Mouse (Mus musculus) stomach, postnatal 0 days (tissue): Measurements from ENCODE around the gene Olr1. TPM values are rescaled to one million over a fixed set of nuclear protein-coding genes. Genes with fewer than 3 reads are reported as not detected.

ENCODE experiments used
- ATAC-seq: fragments of 200-750 bp; cut with Nextera tagmentation; 2 replicates; pipeline ENCODE4 v1.8.0; 2017; ENCODE audit not compliant: low FRiP score, low TSS enrichment
- DNase-seq: peaks from one replicate; pipeline ENCODE4 v3.0.0-alpha.2; 2016; ENCODE audit warnings: low spot score
- H3K27ac ChIP-seq: fragments of 300-500 bp; sonication (generic); replicated peaks from 2 replicates; pipeline ENCODE4 v1.5.1; 2014; ENCODE audit warnings: mild to moderate bottlenecking, control low read depth
- H3K27me3 ChIP-seq: fragments of 300-500 bp; sonication (generic); 2 replicates; pipeline ENCODE4 v1.6.1; 2014; ENCODE audit warnings: low read length; ENCODE audit not compliant: control insufficient read depth, insufficient read depth
- H3K36me3 ChIP-seq: fragments of 300-500 bp; sonication (generic); 2 replicates; pipeline ENCODE4 v1.6.1; 2014; ENCODE audit warnings: low read length, mixed read lengths; ENCODE audit not compliant: control insufficient read depth, insufficient read depth
- H3K4me1 ChIP-seq: fragments of 300-500 bp; sonication (generic); replicated peaks from 2 replicates; pipeline ENCODE4 v1.6.1; 2014; ENCODE audit warnings: antibody characterized with exemption; ENCODE audit not compliant: control insufficient read depth, insufficient read depth
- H3K4me2 ChIP-seq: fragments of 300-500 bp; sonication (generic); replicated peaks from 2 replicates; pipeline ENCODE4 v1.6.1; 2014; ENCODE audit warnings: low read depth, mild to moderate bottlenecking, control low read depth, moderate library complexity
- H3K4me3 ChIP-seq: fragments of 300-500 bp; sonication (generic); 2 replicates; pipeline ENCODE4 v1.5.1; 2014; ENCODE audit warnings: low read depth, low read length, control low read depth
- H3K9ac ChIP-seq: fragments of 300-500 bp; sonication (generic); 2 replicates; pipeline ENCODE4 v1.6.1; 2014; ENCODE audit warnings: mild to moderate bottlenecking, low read length, control low read depth, mixed read lengths
- H3K9me3 ChIP-seq: fragments of 300-500 bp; sonication (generic); 2 replicates; pipeline ENCODE4 v1.6.1; 2016; ENCODE audit warnings: low read length; ENCODE audit not compliant: control insufficient read depth
- CTCF ChIP-seq: IDR thresholded peaks from 2 replicates; pipeline ENCODE4 v1.5.1; 2016; ENCODE audit warnings: antibody characterized with exemption, low read depth, mild to moderate bottlenecking, moderate library complexity
- EP300 ChIP-seq: optimal IDR thresholded peaks from 2 replicates; pipeline ENCODE3; 2016; ENCODE audit warnings: antibody characterized with exemption
- WGBS: fragments of 180-500 bp; shearing (Covaris S2); extraction: QIAGEN DNeasy Blood & Tissue Kit; methylation state at CpG from one replicate; pipeline ENCODE4 v1.1.7; 2014; 5-methylcytosine and 5-hydroxymethylcytosine counted together
- polyA plus RNA-seq: library from polyadenylated mRNA; unstranded; fragments of >200 nt; fragmentation: Nextera tagmentation; extraction: Ambion mirVana; gene quantifications from 2 replicates; pipeline ENCODE4 v1.2.1, GENCODE M21; 2015

Gene Olr1
- polyA plus RNA-seq, 1 experiment from 2014 or later: 0.22 TPM

GRCm38 (mm10) chr6:129449743-129450142 lies 57.2 kb downstream of the Olr1 start:
- DNase-seq (no peak), ATAC-seq (no peak)
- Histone ChIP-seq H3K4me3 (no peak overlapping the region), H3K36me3 (no peaks in the 10 kb centered on the region), H3K9ac (no peak overlapping the region), H3K9me3 (no peaks in the 10 kb centered on the region), H3K4me2 (no peak overlapping the region), H3K27ac (no peak overlapping the region), H3K27me3 (no peaks in the 10 kb centered on the region), H3K4me1 (no peaks in the 10 kb centered on the region)
- TF ChIP-seq CTCF (no peak), EP300 (no peak)
- WGBS: 69% methylated on average over 6 of the region's 6 CpGs

- Histone ChIP-seq H3K9me3 (no peaks in the 10 kb centered on the region), H3K4me1 (no peaks in the 10 kb centered on the region), H3K4me3 (no peak overlapping the region), H3K4me2 (no peak overlapping the region), H3K27me3 (no peaks in the 10 kb centered on the region), H3K36me3 (no peaks in the 10 kb centered on the region), H3K27ac (no peak overlapping the region), H3K9ac (no peak overlapping the region)
- DNase-seq: no peak
- no peak for TF ChIP-seq CTCF
- TF ChIP-seq EP300: no peak
- ATAC-seq: no peak
- 75% methylated on average over 2 of the region's 2 CpGs for WGBS
These were observed 68.9 kb downstream of the Olr1 start for GRCm38 (mm10) chr6:129438033-129438432.

DNA sequence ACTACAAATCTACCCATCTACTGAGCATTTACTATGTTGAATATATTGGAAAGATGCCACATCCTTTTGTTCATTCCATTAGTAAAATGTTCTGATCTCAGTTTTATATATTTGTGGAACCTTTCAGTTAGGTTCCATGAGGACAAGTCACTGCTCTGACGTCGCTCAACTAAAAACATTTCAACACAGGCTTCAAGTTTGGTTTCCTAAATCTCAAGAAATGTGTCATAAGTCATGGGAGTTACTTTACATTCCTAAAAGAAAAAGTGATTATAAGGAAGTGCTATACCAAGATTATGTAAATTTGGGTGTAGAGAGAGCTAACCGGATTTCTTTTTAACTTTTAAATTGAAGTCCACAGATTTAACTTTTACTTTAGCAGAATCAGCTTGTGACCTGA lies 70.9 kb downstream of the Olr1 start:
- no peak for ATAC-seq
- WGBS: 80% methylated on average over 3 of the region's 3 CpGs

More for the DNA sequence above, 70.9 kb downstream of the Olr1 start:
- no peak overlapping the region for H3K4me3 ChIP-seq
- no peaks in the 10 kb centered on the region for H3K4me1 ChIP-seq
- TF ChIP-seq CTCF: no peak
- TF ChIP-seq EP300: no peak
- no peaks in the 10 kb centered on the region for H3K27me3 ChIP-seq
- no peak overlapping the region for H3K27ac ChIP-seq
- no peaks in the 10 kb centered on the region for H3K9me3 ChIP-seq
- no peaks in the 10 kb centered on the region for H3K36me3 ChIP-seq
- H3K9ac ChIP-seq: no peak overlapping the region
- H3K4me2 ChIP-seq: no peak overlapping the region
- no peak for DNase-seq

Other genes with a start within 250 kb of the Olr1 start
- 0.15 and 0.18 TPM in 2 replicates for gene Cd69, start 231.7 kb downstream of the Olr1 start, polyA plus RNA-seq
- gene 4922502D21Rik, start 175.4 kb downstream of the Olr1 start, polyA plus RNA-seq: not detected in 2 replicates
- 0.40 and 0.61 TPM in 2 replicates for gene Clec12a, start 164.5 kb downstream of the Olr1 start, polyA plus RNA-seq
- gene Clec12b, start 121.3 kb downstream of the Olr1 start, polyA plus RNA-seq: 0.07 TPM in 1 of 2 replicates, not detected in the other
- 0.08 and 0.18 TPM in 2 replicates for gene Clec1b, start 109.9 kb downstream of the Olr1 start, polyA plus RNA-seq
- 0.05 and 0.08 TPM in 2 replicates for gene Clec9a, start 98.3 kb downstream of the Olr1 start, polyA plus RNA-seq
- 0.85 and 1.2 TPM in 2 replicates for gene Clec1a, start 55.2 kb downstream of the Olr1 start, polyA plus RNA-seq
- 0.04 and 0.11 TPM in 2 replicates for gene Tmem52b, start 5.4 kb upstream of the Olr1 start, polyA plus RNA-seq
- 45.7 and 46.8 TPM in 2 replicates for gene Gabarapl1, start 26.0 kb upstream of the Olr1 start, polyA plus RNA-seq
- gene Klre1, start 70.7 kb upstream of the Olr1 start, polyA plus RNA-seq: not detected in 2 replicates
- gene Klrd1, start 84.6 kb upstream of the Olr1 start, polyA plus RNA-seq: 0.27 and 0.53 TPM in 2 replicates
- 0.15 and 0.21 TPM in 2 replicates for gene Klrk1, start 116.7 kb upstream of the Olr1 start, polyA plus RNA-seq
- gene Klrc3, start 136.2 kb upstream of the Olr1 start, polyA plus RNA-seq: not detected in 2 replicates
- not detected in 2 replicates for gene Klrc2, start 153.5 kb upstream of the Olr1 start, polyA plus RNA-seq
- gene Klrc1, start 171.8 kb upstream of the Olr1 start, polyA plus RNA-seq: 0.08 and 0.19 TPM in 2 replicates
- gene Klri1, start 210.0 kb upstream of the Olr1 start, polyA plus RNA-seq: not detected in 2 replicates
- gene Klri2, start 233.3 kb upstream of the Olr1 start, polyA plus RNA-seq: not detected in 2 replicates